Mouse (Mus musculus) kidney, adult 2 months (tissue): Measurements from ENCODE around the gene Syt5.

ENCODE experiments used
- CTCF ChIP-seq: fragments of 200-500 bp; conservative IDR thresholded peaks from 2 replicates; pipeline ENCODE4 v1.5.1; 2011; ENCODE audit warnings: low read depth, mild to moderate bottlenecking, control low read depth, low read length, moderate library complexity, mixed read lengths; ENCODE audit not compliant: insufficient read depth, insufficient read length
- POLR2A ChIP-seq: fragments of 200-500 bp; IDR thresholded peaks from one replicate; pipeline ENCODE4 v1.6.1; 2011; ENCODE audit warnings: low read depth, low read length, control low read depth

- TF ChIP-seq POLR2A (no peak), CTCF (no peak)
Measured at GRCm38 (mm10) chr7:4492284-4493224, 54.8 kb downstream of the Syt5 start.
